Mouse (Mus musculus) spleen, adult 10 weeks (tissue): ENCODE results near the gene Grem2. TPM values are rescaled to one million over a fixed set of nuclear protein-coding genes. Genes with fewer than 3 reads are reported as not detected.

Experiments used
- polyA plus RNA-seq: library from polyadenylated mRNA; stranded (reverse); fragments of 350-450 nt; fragmentation: Illumina TruSeq; extraction: RNeasy Lipid Tissue Mini Kit (QIAGEN cat#74804); gene quantifications from one replicate; pipeline ENCODE4 v1.2.3, GENCODE M21; 2015; ENCODE audit warnings: low replicate concordance; ENCODE audit not compliant: insufficient read depth

The Grem2 gene
- polyA plus RNA-seq: 2.7 TPM

DNA sequence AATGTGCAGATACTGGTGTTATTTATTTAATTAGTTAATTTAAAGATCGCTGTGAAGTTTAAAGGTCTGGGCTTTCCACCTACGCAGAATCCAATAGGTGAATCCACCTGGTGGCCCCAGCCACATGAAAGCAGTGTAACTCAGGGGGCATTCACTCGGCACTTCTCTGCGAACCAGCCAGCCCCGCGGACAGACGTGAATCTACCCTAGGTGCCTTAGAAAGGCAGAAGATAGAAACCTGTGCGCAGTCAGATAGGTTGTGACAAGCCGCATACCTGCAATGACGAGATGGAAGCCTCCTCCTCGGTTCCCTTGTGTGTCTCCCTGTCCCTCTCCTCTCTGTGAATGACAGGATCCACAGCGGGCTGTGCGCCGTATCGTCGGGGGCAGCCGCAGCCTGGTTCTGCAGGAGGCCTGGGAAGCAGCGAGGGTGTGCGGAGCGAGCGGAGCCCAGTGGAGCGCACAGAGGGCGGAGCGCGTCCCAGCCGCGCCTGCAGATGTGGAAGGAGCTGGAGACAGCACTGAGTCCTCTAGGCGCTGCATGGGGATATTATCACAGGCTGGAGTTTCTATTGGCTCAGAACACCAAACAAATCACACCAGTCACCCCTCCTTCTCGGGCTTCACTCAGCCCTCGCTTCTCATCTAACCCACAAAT lies at the start of gene Grem2:
Grem2 (minus strand) TSS at position 522 of the 658 bp plus-strand sequence.

